Mouse (Mus musculus) heart, embryonic 16.5 days (tissue): ENCODE measurements at regions not wholly inside any gene's neighbourhood (a gene's known extent, or its start where the extent isn't known, plus 50 kb on each side); places are given as distances from the start of the nearest gene placed in this dataset.

Source experiments
- ATAC-seq: fragments of 200-750 bp; cut with Nextera tagmentation; replicated peaks from 2 replicates; pipeline ENCODE4 v1.8.0; 2017; ENCODE audit warnings: moderate number of reproducible peaks; ENCODE audit not compliant: insufficient read depth, low FRiP score; ENCODE audit errors: extremely low read depth
- H3K27ac ChIP-seq: fragments of 300-500 bp; sonication (generic); 2 replicates; pipeline ENCODE4 v1.5.1; 2014; ENCODE audit warnings: mild to moderate bottlenecking, low read length, control low read depth, moderate library complexity
- H3K27me3 ChIP-seq: fragments of 300-500 bp; sonication (generic); 2 replicates; pipeline ENCODE4 v1.6.1; 2014; ENCODE audit warnings: low read length, mixed read lengths; ENCODE audit not compliant: control insufficient read depth, insufficient read depth
- H3K36me3 ChIP-seq: fragments of 300-500 bp; sonication (generic); 2 replicates; pipeline ENCODE4 v1.6.1; 2014; ENCODE audit not compliant: control insufficient read depth, insufficient read depth
- H3K4me1 ChIP-seq: fragments of 300-500 bp; sonication (generic); 2 replicates; pipeline ENCODE4 v1.6.1; 2014; ENCODE audit warnings: low read length, mixed read lengths; ENCODE audit not compliant: control insufficient read depth, insufficient read depth
- H3K4me2 ChIP-seq: fragments of 300-500 bp; sonication (generic); 2 replicates; pipeline ENCODE4 v1.6.1; 2014; ENCODE audit warnings: low read depth, mild to moderate bottlenecking, control low read depth, low read length
- H3K4me3 ChIP-seq: fragments of 300-500 bp; sonication (generic); 2 replicates; pipeline ENCODE4 v1.5.1; 2014; ENCODE audit warnings: mild to moderate bottlenecking, control low read depth, low read length
- H3K9ac ChIP-seq: fragments of 300-500 bp; sonication (generic); 2 replicates; pipeline ENCODE4 v1.6.1; 2014; ENCODE audit warnings: low read length, control low read depth
- H3K9me3 ChIP-seq: fragments of 300-500 bp; sonication (generic); replicated peaks from 2 replicates; pipeline ENCODE4 v1.6.1; 2016; ENCODE audit warnings: low read length; ENCODE audit not compliant: control insufficient read depth
- WGBS: fragments of 180-500 bp; shearing (Covaris S2); extraction: QIAGEN DNeasy Blood & Tissue Kit; methylation state at CpG from one replicate; pipeline ENCODE4 v1.1.7; 2014; 5-methylcytosine and 5-hydroxymethylcytosine counted together

GRCm38 (mm10) chr15:56518379-56518778 is 959.0 kb downstream of the Slc22a22 start:
- 92% methylated on average over 1 of the region's 1 CpGs for WGBS
- no peak overlapping the region for H3K9ac ChIP-seq
- no peak for ATAC-seq

GRCm38 (mm10) chr15:56516095-56516494 is 961.3 kb downstream of the Slc22a22 start:
- no peak overlapping the region for H3K4me2 ChIP-seq
- H3K4me1 ChIP-seq: no peaks in the 10 kb centered on the region
- no peak overlapping the region for H3K27ac ChIP-seq
- no peak overlapping the region for H3K9ac ChIP-seq
- ATAC-seq: no peak
- 78% methylated on average over 2 of the region's 2 CpGs for WGBS
- no peaks in the 10 kb centered on the region for H3K9me3 ChIP-seq
- H3K36me3 ChIP-seq: no peaks in the 10 kb centered on the region
- no peak overlapping the region for H3K4me3 ChIP-seq
- H3K27me3 ChIP-seq: no peaks in the 10 kb centered on the region

More at GRCm38 (mm10) chr15:56518379-56518778, 959.0 kb downstream of the Slc22a22 start:
- H3K27ac ChIP-seq: no peak overlapping the region
- H3K27me3 ChIP-seq: no peaks in the 10 kb centered on the region
- H3K4me3 ChIP-seq: no peak overlapping the region
- no peaks in the 10 kb centered on the region for H3K4me1 ChIP-seq
- no peak overlapping the region for H3K4me2 ChIP-seq
- no peaks in the 10 kb centered on the region for H3K9me3 ChIP-seq
- no peaks in the 10 kb centered on the region for H3K36me3 ChIP-seq

- Histone ChIP-seq H3K4me3 (no peak overlapping the region), H3K27ac (no peak overlapping the region), H3K9ac (no peak overlapping the region), H3K27me3 (no peaks in the 10 kb centered on the region), H3K4me1 (no peaks in the 10 kb centered on the region), H3K36me3 (no peaks in the 10 kb centered on the region), H3K9me3 (no peaks in the 10 kb centered on the region), H3K4me2 (no peak overlapping the region)
- ATAC-seq: no peak
- 77% methylated on average over 3 of the region's 3 CpGs for WGBS
These were observed 978.7 kb downstream of the Slc22a22 start for GRCm38 (mm10) chr15:56498774-56499173.

- Histone ChIP-seq H3K27ac (no peak overlapping the region), H3K27me3 (no peaks in the 10 kb centered on the region), H3K4me2 (no peak overlapping the region), H3K4me1 (no peaks in the 10 kb centered on the region), H3K4me3 (no peak overlapping the region), H3K9me3 (no peaks in the 10 kb centered on the region), H3K9ac (no peak overlapping the region), H3K36me3 (no peaks in the 10 kb centered on the region)
- 71% methylated on average over 4 of the region's 4 CpGs for WGBS
- ATAC-seq: no peak
These were observed 979.7 kb downstream of the Slc22a22 start for GRCm38 (mm10) chr15:56497757-56498156.

GRCm38 (mm10) chr15:56496355-56496754 is 981.1 kb downstream of the Slc22a22 start:
- WGBS: 89% methylated on average over 2 of the region's 2 CpGs
- Histone ChIP-seq H3K4me1 (no peaks in the 10 kb centered on the region), H3K9me3 (no peaks in the 10 kb centered on the region), H3K27ac (no peak overlapping the region), H3K9ac (no peak overlapping the region), H3K36me3 (no peaks in the 10 kb centered on the region), H3K4me2 (no peak overlapping the region), H3K27me3 (no peaks in the 10 kb centered on the region), H3K4me3 (no peak overlapping the region)
- ATAC-seq: no peak

GRCm38 (mm10) chr15:56485931-56486330 is 991.5 kb downstream of the Slc22a22 start:
- Histone ChIP-seq H3K4me3 (no peak overlapping the region), H3K27me3 (no peaks in the 10 kb centered on the region), H3K4me1 (no peaks in the 10 kb centered on the region), H3K9me3 (no peaks in the 10 kb centered on the region), H3K36me3 (no peaks in the 10 kb centered on the region), H3K27ac (no peak overlapping the region), H3K4me2 (no peak overlapping the region), H3K9ac (no peak overlapping the region)
- 70% methylated on average over 3 of the region's 3 CpGs for WGBS
- no peak for ATAC-seq

- Histone ChIP-seq H3K9ac (no peak overlapping the region), H3K27me3 (no peaks in the 10 kb centered on the region), H3K9me3 (no peaks in the 10 kb centered on the region), H3K4me2 (no peak overlapping the region), H3K27ac (no peak overlapping the region), H3K36me3 (no peaks in the 10 kb centered on the region), H3K4me3 (no peak overlapping the region), H3K4me1 (no peaks in the 10 kb centered on the region)
- no peak for ATAC-seq
- 72% methylated on average over 3 of the region's 3 CpGs for WGBS
These were observed 992.7 kb downstream of the Slc22a22 start for GRCm38 (mm10) chr15:56484693-56485092.

- no peaks in the 10 kb centered on the region for H3K27me3 ChIP-seq
- no peak overlapping the region for H3K4me3 ChIP-seq
- no peaks in the 10 kb centered on the region for H3K9me3 ChIP-seq
- H3K9ac ChIP-seq: no peak overlapping the region
- H3K4me1 ChIP-seq: no peaks in the 10 kb centered on the region
- H3K27ac ChIP-seq: no peak overlapping the region
- H3K36me3 ChIP-seq: no peaks in the 10 kb centered on the region
- no peak overlapping the region for H3K4me2 ChIP-seq
- no peak for ATAC-seq
These were observed 997.7 kb downstream of the Slc22a22 start for GRCm38 (mm10) chr15:56479682-56480081.

GRCm38 (mm10) chr15:56479015-56479414 is 998.4 kb downstream of the Slc22a22 start:
- H3K9ac ChIP-seq: no peak overlapping the region
- H3K9me3 ChIP-seq: no peaks in the 10 kb centered on the region
- ATAC-seq: no peak
- H3K4me2 ChIP-seq: no peak overlapping the region
- H3K27me3 ChIP-seq: no peaks in the 10 kb centered on the region
- no peak overlapping the region for H3K4me3 ChIP-seq
- no peak overlapping the region for H3K27ac ChIP-seq
- WGBS: 78% methylated on average over 3 of the region's 3 CpGs
- H3K36me3 ChIP-seq: no peaks in the 10 kb centered on the region
- H3K4me1 ChIP-seq: no peaks in the 10 kb centered on the region

- Histone ChIP-seq H3K9me3 (no peaks in the 10 kb centered on the region), H3K4me2 (no peak overlapping the region), H3K9ac (no peak overlapping the region), H3K27ac (no peak overlapping the region), H3K36me3 (no peaks in the 10 kb centered on the region), H3K4me1 (no peaks in the 10 kb centered on the region), H3K27me3 (no peaks in the 10 kb centered on the region), H3K4me3 (no peak overlapping the region)
- no peak for ATAC-seq
- WGBS: 78% methylated on average over 1 of the region's 1 CpGs
These were observed 1003.7 kb downstream of the Slc22a22 start for GRCm38 (mm10) chr15:56473679-56474078.
